ENCODE assay signal across 10 mouse cellular contexts in the genomic region with DNA sequence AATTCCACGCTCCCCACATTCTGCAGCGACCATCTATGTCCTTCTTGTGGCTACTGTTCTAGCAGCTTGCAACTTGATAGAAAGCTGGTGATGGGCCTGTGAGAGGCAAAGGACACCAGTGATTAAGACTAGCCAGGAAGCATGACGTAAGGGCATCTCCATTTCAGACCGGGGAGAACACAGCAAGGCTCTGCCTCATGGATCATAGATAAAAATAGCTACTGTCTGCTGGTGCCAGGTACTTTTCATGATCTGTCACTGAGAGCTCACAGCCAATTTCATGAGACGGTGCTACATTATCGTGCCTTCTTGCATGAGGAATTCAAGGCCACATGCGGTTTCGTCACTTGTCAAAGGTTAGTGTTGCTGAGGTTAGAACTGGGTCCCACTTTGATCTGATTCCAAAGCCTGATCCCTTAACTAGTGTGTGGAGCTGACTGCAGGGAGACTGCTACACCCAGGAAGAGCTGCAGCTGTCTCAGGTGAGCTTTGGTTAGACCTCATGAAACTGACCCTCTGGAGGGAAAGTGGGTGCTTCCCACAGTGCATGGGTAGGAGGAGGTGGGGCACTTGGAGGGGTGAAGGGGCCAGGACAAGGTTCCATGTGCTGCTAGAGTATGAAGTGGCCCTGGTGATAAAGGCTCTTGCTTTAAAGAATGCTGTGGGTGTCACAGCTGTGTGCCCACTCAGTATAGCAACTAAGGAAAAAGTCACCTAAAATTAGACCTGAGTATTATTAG.
A peak's percentile ranks its signal among the peaks of the same experiment; 100 is the strongest.
DNase-seq lines count a peak whose midpoint lies in the region; ATAC-seq lines count a peak whose summit lies in the region.
"Had no signal": no experiment of that assay in that cellular context is flagged by ENCODE, and none has a peak within 500 bp of the region (broad histone marks: within the 10 kb centered on the region; RNA-seq: fewer than 3 reads in every experiment).

No protein-coding gene starts in this region.

- intact Hi-C loops in left cerebral cortex, postnatal 25 days (cut with DNase I): no loop called here

- H3K27me3 ChIP-seq in heart, embryonic 10.5 days (ENCODE audit: insufficient read depth, poor library complexity, severe bottlenecking): no peaks in the 10 kb centered on the region
- no peaks in the 10 kb centered on the region for H3K27me3 ChIP-seq in forebrain, embryonic 15.5 days

- ATAC-seq in forebrain, embryonic 15.5 days (replicated peaks): no peak
- no peak for ATAC-seq in activated CD4-positive, CD25-positive, alpha-beta regulatory T cell, adult 4 months

- peak overlapping the region; percentile 32; the same call in 1 of the 2 replicates for H3K4me3 ChIP-seq in heart, embryonic 10.5 days
- no peak overlapping the region for H3K4me3 ChIP-seq in forebrain, embryonic 15.5 days
- H3K4me3 ChIP-seq: midbrain, embryonic 10.5 days had no signal

- no peaks in the 10 kb centered on the region for H3K36me3 ChIP-seq in heart, embryonic 10.5 days
- H3K36me3 ChIP-seq in forebrain, embryonic 15.5 days: no peaks in the 10 kb centered on the region
- H3K36me3 ChIP-seq: G1E; midbrain, embryonic 10.5 days had no signal

- no peaks in the 10 kb centered on the region for H3K9me3 ChIP-seq in heart, embryonic 10.5 days
- no peaks in the 10 kb centered on the region for H3K9me3 ChIP-seq in forebrain, embryonic 15.5 days
- H3K9me3 ChIP-seq: midbrain, embryonic 10.5 days had no signal

- DNase-seq in left cerebral cortex, postnatal 25 days (ENCODE audit: low spot score in 2 of 2): peak; percentile 20 to 43
- no peak for DNase-seq in left cerebral cortex, adult 11 months (ENCODE audit: low spot score)
- peak; percentile 51 to 53 for DNase-seq in adrenal gland, postnatal 36 days
- DNase-seq in heart, embryonic 10.5 days (ENCODE audit: low spot score): peak; percentile 83
- peak; percentile 6 for DNase-seq in lung, postnatal 25 days (ENCODE audit: low spot score)
- DNase-seq in kidney, adult 18-20 months: no peak

- no peak overlapping the region for H3K4me2 ChIP-seq in forebrain, embryonic 15.5 days (replicated peaks)

- H3K9ac ChIP-seq in forebrain, embryonic 15.5 days (replicated peaks): no peak overlapping the region

- peaks cover 43% of the 10 kb centered on the region for H3K4me1 ChIP-seq in heart, embryonic 10.5 days
- H3K4me1 ChIP-seq in forebrain, embryonic 15.5 days: no peaks in the 10 kb centered on the region
- H3K4me1 ChIP-seq: midbrain, embryonic 10.5 days had no signal

- WGBS in heart, embryonic 10.5 days: 33% methylated on average over 8 of the region's 8 CpGs
- 81% methylated on average over 8 of the region's 8 CpGs for WGBS in forebrain, embryonic 15.5 days

- H3K27ac ChIP-seq in heart, embryonic 10.5 days: peak overlapping the region; percentile 86
- H3K27ac ChIP-seq in forebrain, embryonic 15.5 days (replicated peaks): no peak overlapping the region
- H3K27ac ChIP-seq: midbrain, embryonic 10.5 days had no signal

Comparison
In these comparisons a context has a peak if more than half of its experiments do, and no peak if none do; other contexts are left out.
1. DNase-seq: peak in left cerebral cortex, postnatal 25 days (2 of 2), adrenal gland, postnatal 36 days (2 of 2), heart, embryonic 10.5 days (single experiment) and lung, postnatal 25 days (single experiment); none in left cerebral cortex, adult 11 months (single experiment) and kidney, adult 18-20 months (single experiment).